Mouse (Mus musculus) adrenal gland, postnatal 4 days (tissue): ENCODE results near the gene Stat5a. TPM values are rescaled to one million over a fixed set of nuclear protein-coding genes. Genes with fewer than 3 reads are reported as not detected.

Experiments
- DNase-seq, 2 experiments: peaks; one replicate each; pipeline ENCODE4 v3.0.0; 2021 to 2022; ENCODE audit warnings: low spot score in 2 of 2, mixed read lengths in 2 of 2
- long read RNA-seq, 2 experiments: library from polyadenylated mRNA; stranded (forward); transcript quantifications; one replicate each; pipeline ENCODE4 v2.0.0; 2021
- total RNA-seq, 2 experiments: library from RNA; stranded (reverse); gene quantifications; 2 replicates each; pipeline ENCODE4 v1.2.3; 2021

The Stat5a gene
- total RNA-seq = 10 to 100 TPM; 34.1 to 42.1 TPM
- long read RNA-seq, experiment 1, partial matches to known transcripts = 15 of 22 reads
- long read RNA-seq, experiment 1, other reads (novel, unspliced or antisense) = 3 of 22 reads
- long read RNA-seq, experiment 2, partial matches to known transcripts = 21 of 36 reads
- long read RNA-seq, experiment 2, other reads (novel, unspliced or antisense) = 8 of 36 reads

GRCm38 (mm10) chr11:100858935-100859578, at the start of gene Stat5a:
Gene Stat5a, plus strand, starts transcription at chr11:100859351.
- DNase-seq = peak; percentile 44 to 67

GRCm38 (mm10) chr11:100810516-100810915, 48.6 kb upstream of the Stat5a start:
- no peak for DNase-seq

- DNase-seq = no peak
Measured at GRCm38 (mm10) chr11:100811132-100811531, 48.0 kb upstream of the Stat5a start.

DNA sequence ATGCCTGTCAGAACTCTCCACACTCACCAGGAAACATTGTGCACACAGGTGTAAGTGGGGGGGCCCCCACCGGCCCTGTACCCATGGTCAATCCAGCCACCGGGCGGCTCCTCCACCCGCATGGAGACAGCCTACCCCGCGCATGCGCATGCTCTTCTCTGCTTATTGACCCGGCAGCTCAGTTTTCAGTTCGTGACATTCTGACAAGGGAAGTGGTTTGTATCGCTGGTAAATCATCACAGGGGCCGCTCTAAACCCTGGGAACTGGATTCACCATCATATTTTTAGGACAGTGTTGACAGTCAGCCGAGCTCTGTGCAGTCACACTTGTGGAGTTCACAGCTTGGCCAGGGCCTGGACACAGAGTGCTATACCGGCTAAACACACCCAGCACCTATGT, 44.7 kb upstream of the Stat5a start:
- DNase-seq = peak in 1 of 2 experiments; percentile 35

DNA sequence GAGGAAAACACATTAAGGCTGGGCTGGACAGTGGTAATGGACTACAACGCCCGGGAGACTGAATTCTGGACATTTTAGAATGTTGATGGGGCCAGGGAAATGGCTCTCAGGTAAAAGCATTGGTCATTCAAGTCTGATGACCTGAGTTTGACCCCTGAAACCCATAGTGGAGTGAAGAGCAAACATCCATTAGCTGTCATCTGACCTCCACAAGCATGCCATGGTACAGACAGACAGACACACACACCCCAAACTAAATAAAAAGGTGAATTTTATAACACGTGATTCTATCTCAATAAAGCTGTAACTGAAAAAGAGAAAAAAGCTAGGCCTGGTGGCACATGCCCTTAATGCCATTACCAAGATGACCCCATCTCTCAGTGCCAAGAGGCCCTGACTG, 42.8 kb upstream of the Stat5a start:
- DNase-seq = no peak

DNA sequence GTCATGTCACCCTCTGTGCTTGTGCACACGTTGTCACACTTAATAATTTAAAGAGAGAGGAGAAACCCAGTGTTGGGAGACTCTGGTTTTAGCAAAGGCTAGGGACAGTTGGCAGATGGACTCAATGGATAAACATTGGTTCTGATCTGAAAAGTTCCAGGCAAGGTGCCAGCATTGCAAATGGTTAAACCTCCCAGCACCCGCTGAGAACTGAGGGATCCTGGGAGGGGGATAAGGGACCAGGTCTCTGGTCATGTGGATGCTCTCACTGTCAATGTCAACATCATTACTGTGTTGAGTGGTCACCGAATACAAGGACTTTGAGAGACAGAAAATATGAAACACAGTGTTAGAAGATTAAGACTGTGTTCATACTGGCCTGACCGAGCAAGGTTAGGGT, 42.4 kb upstream of the Stat5a start:
- no peak for DNase-seq

- no peak for DNase-seq
Measured at GRCm38 (mm10) chr11:100817311-100817710, 41.8 kb upstream of the Stat5a start.

GRCm38 (mm10) chr11:100818359-100819012, 40.7 kb upstream of the Stat5a start:
- no peak for DNase-seq

GRCm38 (mm10) chr11:100819048-100819447, 40.1 kb upstream of the Stat5a start:
- DNase-seq = no peak

DNA sequence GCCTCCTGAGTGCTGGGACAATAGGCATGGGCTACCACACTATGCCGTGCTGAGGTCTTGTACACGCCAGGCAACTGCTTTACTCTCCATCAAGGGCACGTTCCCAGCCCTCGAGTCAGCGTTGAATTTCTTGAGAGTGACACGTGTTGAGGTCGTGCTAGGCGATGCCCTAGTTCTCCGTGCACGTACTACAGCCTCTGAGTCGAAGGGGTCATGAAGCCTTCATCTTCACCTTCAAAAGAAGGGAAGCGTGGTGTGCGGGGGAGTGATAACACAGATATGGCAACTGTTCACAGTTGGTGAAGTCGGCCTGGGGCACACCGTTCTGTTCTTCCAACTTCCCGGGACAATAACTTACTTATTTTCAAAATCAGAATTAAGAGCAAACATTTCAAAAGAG, 39.5 kb upstream of the Stat5a start:
- DNase-seq = no peak

GRCm38 (mm10) chr11:100820047-100820446, 39.1 kb upstream of the Stat5a start:
- DNase-seq = no peak

GRCm38 (mm10) chr11:100821605-100822220, 37.4 kb upstream of the Stat5a start:
- no peak for DNase-seq

- DNase-seq = no peak
Measured at GRCm38 (mm10) chr11:100822365-100822764, 36.8 kb upstream of the Stat5a start.

DNA sequence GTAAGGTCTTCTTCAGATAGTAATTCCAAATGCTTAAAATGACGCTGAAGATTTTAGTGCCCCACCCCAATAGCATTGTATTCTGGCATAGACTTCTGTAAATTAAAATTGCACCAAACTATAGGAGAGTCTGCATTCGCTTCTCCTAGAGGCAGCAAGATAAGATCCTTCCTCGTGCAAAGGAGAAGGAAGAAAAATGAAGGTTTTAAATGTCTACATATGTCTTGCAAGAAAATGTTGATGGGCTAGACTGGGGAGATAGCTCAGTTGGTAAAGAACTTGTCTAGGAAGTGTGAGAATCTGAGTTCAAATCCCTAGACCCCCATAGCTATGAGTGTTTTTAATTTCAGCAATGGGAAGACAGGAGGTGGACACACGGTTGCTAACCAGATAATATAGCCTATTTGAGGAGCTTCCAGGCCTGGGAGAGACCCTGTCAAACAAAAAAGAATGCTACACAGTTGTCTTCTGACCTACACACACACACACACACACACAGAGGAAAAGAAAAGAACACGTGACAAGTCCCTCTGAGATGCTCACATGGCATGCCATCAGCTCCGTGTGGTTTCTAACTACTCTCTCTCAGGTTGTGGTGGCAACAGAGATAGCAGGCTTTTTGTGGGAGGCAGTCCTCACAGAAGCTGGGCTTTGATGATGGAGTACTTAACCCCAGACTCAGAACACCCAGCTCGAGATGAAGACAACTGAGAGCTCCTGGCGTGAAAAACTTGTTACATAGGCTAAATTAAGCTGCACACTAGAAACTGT, 35.4 kb upstream of the Stat5a start:
- no peak for DNase-seq

DNA sequence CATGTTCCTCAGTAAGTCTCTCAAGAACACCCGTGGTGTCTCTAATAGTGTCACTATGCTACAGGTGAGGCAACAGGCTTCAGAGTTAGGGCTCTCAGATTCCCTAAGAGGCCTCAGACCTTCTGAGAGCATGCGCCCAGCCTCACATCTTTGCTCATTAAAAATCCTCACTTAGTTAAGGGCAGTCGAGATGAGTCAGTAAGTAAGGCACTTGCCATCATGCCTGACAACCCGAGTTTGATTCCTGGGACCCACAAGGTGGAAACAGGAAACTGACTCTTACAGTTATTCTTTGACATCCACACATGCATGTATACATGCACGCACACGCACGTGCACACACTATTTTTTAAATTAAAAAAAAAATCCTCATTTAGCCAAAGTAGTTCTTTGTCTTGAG, 34.7 kb upstream of the Stat5a start:
- no peak for DNase-seq

GRCm38 (mm10) chr11:100825451-100825850, 33.7 kb upstream of the Stat5a start:
- DNase-seq = no peak

GRCm38 (mm10) chr11:100826161-100826866, 32.8 kb upstream of the Stat5a start:
- no peak for DNase-seq

DNA sequence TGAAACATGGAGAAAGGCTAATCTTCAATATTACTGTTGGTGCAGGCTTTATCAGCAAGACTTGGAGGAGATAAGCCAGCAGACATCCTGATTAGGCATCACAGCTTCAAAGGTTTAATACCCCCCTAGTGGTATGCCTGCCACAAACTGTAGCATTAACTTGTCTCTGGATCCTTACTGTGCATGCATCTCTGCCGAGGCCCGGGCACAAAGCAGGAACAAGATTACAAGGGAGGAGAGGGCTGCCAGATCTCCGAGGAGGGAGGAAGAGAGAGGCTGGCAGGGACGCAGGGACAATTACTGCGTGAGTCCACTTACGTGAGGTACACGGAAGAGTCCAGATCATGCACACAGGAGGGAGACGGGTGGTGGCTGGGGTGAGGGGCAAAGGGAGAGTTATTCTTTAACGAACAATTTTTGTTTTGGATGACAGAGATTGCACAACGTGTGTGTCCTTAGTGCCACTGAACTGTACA, 30.4 kb upstream of the Stat5a start:
- DNase-seq = no peak

DNA sequence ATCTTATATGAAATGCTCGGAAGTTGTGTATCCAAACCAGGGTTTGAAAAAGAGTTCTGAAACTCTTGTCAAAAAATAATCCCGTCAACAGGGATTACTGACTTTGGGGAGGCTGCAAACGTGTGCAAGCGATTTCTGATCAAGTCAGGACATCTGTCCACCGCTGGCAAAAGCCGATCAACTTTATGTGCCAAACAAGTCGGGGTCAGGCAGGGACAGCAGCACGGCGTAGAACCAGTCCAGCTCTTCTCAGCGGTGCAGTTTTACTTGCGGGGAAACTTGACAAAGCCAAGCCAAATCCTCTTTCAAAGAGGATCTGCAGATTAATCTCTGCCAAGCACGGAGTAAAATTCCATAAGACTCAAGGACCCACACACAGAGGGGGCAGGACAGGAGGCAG, 29.5 kb upstream of the Stat5a start:
- no peak for DNase-seq

- no peak for DNase-seq
Measured at GRCm38 (mm10) chr11:100831396-100831795, 27.8 kb upstream of the Stat5a start.

DNA sequence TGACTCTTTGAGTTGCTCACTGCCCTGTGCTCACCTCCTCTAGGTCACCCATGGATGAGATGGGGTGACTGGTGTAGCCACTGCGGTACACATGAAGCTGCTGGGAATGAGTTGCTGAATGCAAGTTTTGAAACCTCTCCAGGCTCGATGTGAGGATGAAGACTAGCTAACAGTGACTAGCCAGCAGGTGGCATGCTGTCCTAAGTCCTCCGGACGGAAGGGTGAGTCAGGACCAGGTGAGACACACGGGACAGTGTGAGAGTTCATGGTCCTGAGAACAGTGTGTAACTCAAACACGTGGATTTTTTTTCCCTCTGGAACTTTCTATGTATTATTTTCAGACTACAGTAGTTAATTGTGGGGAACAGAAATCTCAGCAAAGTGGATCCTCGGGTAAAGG, 25.7 kb upstream of the Stat5a start:
- no peak for DNase-seq
